Mouse (Mus musculus) CD4-positive, CD25-positive, alpha-beta regulatory T cell, adult 2 months (primary cell): ENCODE data around the gene Nkain1.

Experiments
- DNase-seq: peaks from one replicate; pipeline ENCODE4 v3.0.0-alpha.2; 2012; ENCODE audit warnings: low read depth, low spot score

Nkain1 gene

DNA sequence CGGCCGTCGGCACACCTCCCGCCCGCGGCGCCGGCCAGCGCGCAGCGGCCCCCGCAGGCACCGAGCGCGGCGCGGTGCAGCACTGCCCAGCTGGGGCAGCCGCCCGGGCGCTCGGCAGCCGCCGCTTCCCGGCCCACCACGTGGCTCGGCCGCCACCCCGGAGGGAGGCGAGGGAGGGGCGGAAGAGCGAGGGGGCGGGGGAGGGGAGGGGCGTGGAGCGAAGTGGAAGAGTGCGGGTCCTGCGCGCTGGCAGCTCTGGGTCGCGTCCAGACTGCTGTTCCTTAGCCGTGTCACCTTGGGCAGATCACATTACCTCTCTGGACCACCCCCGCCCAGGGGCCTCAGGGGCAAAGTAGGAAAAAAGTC is at the start of gene Nkain1:
Gene Nkain1 (minus strand): TSS at position 126 of the 366 bp plus-strand sequence.
- DNase-seq, result peak; percentile 27

DNA sequence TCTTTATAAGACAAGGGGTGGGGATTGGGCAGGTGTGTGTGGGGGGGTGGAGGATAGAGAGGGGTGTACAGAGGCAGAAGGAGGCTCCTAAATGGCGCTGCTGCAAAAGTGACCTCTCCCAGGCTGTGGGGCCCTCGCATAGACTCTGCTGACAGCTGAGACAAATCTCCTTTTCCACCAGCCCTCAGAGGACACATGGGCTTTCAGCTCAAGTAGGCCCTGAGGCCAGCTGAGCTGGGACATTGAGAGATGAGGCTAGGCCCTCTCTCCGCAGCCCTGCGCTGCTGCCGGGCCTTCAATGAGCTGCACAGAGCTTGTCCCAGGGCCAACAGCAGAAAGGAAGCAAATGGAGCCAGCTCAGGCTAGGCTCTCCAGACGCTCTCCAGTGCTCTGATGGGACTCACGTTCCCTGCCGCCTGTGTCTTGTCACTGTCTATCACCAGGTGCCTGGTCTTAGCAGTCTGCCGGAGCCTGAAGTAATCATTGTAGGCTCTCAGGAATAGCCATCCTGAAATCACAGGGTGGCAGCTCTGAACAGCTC is 4.8 kb upstream of the Nkain1 start:
- DNase-seq, result no peak

DNA sequence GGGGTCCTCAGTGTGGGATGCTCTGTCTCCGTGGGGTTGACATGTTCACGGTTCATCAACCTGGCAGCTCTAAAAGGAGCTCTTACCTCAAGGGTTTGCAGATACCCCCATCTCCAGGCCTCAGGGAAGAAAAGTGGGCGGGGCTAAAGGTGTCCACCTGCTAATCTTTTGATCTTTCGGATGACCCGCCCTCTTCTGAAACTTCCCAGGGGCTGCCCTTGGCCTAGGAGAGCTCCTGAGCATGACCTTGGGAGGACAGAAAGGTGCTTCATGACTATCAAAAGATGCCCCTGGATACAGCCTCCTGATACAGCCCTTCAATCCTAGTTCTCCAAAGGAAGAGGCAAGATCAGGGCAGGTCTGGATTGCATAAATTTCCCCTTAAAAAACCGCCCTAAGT is 3.1 kb upstream of the Nkain1 start:
- DNase-seq, result no peak

DNA sequence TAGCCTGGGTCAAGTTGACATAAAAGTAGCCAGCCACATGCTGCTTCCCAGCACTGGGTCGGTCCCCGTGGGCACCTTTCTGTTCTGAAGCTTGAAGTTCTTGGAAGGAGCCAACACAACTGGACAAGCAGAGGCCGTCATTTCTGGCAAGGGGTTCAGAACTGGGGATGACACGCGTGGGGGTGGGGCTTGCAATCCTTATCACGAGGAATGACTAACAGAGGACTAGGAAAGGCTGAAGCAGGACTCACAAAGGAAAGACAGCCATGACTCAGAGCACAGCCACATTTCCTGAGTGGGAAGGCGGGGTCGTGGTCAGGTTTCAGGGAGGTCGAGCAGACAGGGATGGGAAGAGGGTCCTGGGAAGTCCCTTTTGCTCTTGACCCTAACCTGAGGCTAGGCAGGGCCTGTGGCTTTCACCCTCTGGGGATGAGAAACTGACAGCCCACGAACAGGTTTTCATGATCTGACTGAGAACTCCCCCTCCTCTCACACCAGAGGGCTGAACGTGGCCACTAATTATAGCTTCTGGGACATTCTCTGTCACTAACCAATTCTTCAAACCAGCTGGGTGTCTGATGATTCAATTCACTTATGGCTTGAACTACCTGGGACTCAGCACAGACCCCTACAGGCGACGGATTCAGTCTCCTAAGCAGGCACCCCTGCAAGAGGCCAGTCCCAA is 2.4 kb upstream of the Nkain1 start:
- DNase-seq, result no peak

DNA sequence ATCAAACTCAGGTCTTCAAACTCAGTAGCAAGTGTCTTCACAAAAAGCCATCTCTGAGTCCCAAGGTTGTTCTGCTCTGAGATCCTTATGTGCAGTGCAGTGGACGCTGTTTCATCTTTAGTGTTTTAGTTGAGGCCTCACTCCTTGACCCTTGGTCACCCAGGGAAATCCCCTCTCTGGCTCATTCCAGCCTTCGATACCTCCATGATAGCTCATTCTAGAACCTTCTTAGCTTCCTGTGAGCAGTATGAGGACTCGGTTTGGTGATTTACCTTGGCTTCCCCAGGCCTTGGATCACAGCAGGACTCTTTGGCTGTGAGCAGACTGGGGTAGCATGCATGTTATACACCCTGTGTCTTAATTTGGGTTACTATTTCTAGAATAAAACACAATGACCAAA is 1.6 kb upstream of the Nkain1 start:
- no peak for DNase-seq

DNA sequence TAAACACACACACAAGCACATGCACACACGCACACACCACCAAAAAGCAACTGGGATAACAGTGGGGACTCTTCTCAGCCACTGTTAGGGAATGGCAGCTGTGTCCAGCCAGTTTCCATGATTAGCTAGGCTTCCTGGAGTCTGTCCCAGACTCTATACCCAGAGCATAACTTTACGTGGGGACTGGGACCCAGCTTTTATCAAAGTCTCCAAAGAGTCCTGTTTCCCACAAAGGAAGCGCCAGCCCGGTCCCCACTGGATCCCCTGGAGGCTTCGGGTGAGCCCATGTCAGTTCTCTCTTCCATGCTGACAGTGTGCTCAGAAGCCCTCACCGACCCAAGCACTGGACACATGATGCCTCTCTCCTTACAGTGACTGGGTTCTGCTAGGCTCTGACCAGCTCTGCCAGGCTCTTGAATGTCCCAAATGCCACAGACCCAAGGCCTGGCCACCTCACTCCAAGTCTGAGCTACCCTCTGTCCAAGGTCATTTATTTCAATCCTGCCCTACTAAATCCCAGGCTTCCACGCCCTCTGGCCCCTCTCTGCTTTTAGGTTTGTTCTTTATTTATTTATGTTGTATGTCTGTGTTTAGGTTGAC is 988 bp upstream of the Nkain1 start:
- DNase-seq, result no peak

DNA sequence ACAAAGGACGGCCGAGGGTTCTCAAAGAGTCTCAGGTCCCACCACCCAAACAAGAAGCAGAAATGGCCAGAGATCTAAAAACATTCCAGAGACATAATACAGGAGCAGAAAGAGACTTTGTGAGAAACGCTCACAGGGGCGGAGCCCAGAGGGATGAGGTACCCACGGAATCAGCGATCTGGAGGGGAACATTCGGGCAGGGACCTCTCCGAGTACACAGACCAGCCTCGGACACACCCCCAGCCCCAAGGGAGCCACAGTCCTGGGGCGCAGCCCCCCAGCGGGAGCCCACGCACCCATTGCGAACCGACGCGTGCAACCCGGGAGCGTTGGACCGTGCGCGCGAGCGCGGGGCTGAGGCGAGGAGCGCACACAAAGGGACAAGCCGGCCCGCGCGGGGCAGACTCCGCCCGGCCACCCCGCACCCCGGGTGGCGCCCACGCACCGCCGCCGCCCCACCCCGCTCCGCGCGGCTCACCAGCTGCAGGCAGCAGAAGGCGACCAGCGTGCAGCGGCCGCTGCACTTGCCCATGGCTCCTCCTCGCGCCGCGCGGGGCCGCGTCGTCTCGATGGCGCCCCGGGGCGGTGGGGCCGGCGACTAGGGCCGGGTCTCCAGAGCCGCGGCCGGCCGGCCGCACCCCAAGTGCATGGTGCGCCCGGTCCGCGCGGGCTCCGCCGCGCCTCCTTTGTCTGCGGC is 474 bp downstream of the Nkain1 start:
- DNase-seq, result peak; percentile 13

DNA sequence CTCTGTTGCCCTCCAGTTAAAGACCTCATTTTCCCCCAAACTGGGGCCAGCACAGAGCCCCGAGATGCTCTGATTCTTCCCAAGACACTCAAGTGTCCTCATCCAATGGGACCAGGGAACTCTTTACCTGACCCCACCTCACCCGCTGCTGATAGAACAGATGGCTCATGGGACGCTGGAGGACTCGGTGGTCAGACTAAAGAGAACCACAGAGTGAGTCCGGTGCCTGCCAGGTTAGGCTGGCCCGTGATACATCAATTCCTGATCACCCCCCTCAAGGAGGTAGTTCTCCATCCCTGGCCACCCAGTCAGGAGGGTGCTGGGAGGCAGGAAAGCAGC is 992 bp downstream of the Nkain1 start:
- DNase-seq, result no peak

DNA sequence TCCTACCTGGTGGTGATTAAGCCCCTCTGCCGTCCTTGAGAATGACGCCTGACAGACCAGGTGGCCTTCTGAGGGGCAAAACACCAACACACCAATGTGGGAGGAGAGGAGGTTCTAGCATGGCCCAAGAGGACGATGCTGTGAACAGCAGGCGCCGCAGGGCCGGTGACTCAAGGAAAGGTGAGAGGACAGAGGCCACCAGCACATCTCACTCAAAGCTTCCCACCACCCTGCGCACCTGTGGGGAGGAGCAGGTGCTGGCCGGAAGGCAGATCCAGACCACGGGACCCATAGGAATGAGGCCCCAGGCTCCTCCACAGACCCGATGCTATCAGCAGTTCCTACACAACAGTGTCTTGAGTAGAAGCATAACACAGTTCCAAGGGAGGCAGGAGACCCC is 1.4 kb downstream of the Nkain1 start:
- no peak for DNase-seq

DNA sequence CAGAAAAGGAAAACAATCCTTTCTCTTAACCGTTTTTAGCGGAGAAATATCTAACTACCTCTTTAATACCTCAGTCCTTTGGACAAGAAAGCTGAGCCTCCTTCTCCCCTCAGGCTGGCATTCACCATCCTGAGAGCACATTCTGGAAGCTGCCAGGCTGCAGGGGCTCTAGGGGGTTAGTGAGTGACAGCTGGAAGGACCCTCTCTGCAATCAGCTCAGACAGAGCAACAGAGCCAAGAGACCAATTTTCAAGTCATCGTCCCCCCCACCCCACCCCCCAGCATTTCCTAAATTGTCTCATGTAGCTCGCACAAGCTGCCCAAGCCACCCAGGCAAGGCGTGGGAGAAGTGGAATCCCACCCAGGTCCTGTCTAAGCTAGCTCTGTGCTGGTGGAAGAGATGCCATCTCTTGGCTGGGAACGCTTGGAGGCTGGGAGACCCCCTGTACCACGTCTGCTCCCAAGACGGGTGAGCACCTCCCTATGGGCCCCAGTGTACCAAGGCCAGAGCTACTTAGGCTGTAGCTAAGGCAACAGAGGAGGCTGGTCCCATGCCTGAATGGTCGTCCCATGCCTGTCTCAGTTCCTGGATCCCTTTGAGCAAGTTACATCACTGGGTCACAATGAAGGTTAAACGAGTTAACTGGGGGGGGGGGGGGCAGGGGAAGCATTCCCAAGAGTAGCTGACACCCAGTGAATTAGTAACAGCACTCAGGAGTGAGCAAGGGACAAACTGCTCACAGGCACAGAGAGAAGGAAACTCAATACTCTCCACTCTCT is 2.8 kb downstream of the Nkain1 start:
- no peak for DNase-seq

DNA sequence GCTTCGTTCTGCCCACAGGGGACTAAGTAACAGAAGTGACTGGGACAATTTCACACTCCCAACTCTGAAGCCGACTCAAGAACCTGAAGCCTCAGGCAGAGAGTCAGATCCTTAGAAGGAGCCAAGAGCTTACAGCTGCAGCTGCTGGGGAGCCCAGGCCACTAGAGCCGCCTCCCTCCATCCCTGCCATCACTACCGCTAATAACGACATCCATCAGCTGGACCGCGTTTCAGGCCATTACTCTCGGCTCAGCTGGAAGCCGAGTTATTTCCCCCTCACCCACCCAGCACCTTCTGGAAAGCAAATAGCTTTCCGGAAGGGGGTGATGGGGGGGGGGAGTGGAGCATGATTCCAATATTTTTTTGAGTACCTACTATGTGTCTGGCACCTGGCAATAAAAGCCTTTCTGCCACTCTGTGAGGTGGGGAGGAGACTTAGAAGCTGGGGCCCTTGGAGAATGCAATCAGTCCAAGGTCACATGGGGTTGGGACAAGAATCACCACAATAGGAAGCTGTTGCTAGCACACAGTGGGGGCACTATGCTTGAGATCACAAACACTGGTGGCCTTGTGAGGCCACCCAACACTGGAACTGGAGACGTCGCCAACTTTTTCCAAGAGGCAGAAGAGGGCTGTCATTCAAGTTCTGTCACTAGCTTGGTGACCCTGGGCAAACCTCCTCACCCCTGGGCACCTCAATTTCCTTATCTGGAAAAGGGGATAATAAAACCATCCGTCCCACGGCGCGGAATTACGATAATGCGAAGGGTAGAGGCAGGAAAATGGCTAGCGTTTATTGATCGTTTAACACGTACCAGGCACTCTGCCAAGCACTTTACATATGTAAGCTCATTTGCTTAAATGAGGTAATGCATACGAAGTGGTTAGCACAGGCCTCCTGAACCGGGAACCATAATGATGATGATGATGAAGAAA is 5.7 kb downstream of the Nkain1 start:
- DNase-seq, result no peak

DNA sequence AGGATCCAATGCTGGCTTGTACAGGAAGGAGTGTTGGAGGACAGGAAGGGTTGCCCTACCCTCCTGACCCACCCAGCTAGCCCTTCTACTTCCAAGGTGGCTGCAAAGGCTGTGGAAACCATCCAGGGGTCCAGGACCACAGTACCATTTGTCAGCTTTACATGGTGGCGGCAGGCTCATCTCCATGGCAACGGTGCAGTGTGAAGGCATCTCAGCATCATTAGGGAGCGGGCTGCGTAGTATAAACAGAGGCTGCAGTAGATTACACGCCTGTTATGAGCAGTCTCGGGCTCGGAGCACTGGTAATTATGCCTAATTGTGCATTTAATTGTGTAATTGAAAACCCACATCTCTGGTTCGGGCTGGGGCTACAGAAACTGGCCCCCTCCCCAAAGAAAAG is 10.2 kb downstream of the Nkain1 start:
- DNase-seq, result no peak

DNA sequence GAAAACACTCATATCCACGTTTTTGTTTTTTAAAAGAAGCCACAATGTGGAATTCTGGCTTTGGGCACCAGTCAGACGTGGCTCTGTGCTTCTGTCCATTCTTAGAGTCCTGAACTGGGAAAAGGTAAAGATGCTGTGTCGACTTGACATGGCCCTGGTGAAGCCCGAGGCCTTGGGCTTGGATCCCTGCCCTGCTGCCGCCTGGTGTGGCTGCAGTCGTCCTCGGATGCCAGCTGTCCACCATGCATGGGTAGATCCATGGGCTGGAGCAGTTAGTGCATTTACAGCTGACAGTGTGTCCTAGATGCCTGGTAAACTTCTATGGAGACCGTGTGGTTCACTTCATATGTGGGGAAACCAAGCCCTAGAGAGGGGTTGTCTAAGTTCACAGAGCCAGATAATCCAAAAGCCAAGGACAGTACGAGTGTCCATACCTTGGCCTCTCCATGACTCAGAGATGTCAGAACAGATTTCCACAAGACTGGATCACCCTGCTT is 10.7 kb downstream of the Nkain1 start:
- DNase-seq, result no peak

DNA sequence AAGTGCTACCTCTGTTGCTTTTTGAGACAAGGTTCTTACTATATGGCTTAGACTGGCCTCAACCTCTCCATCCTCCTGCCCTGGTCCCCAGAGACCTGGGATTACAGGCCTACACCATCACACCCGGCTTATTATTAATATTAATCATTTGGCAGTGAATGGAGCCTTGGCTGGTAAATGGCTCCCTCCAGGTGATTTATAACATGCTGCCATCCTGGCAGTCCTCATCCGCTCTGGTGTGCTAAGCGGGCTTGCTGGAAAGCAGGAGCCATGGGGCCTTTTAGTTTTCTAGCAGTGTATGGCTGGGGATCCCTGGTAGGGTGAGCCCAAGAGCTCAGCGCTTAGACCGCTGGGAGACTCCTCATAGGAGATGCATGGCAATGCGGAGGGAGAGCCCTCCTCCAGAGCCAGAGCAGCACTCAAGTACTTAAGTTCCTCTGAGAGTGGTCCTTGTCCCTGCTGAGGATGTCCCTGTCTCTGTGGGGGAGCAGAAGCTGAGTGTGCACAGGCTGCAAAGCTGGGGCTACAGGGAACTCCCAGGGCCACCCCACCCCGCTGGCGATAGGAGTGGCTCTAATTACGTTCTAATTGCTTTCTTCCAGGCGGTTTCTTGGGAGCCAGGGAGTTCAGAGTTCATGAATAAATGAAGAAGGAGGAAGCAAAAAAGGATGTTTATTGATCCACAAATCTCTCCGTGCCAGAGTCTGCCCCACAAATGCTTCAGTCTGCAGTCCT is 13.2 kb downstream of the Nkain1 start:
- DNase-seq, result no peak

DNA sequence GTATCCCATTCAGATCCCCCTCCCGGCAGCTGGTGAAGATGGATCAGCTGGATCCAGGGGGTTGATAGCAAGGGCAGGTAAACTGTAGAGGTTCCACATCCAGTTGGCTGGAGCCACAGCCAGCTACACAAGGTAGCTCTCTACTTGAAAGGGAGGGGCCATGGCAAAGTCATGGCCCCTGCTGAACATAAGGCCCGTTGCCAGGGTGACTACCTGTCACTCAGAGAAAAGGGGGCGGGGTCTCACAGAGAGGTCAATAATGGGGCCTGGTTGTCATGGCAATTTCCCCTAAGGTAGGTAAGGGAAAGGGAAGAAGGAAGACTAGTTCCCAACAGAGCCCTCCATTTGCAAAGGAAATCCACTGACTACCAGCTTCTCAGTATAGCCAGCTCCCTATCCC is 14.8 kb downstream of the Nkain1 start:
- DNase-seq, result no peak

DNA sequence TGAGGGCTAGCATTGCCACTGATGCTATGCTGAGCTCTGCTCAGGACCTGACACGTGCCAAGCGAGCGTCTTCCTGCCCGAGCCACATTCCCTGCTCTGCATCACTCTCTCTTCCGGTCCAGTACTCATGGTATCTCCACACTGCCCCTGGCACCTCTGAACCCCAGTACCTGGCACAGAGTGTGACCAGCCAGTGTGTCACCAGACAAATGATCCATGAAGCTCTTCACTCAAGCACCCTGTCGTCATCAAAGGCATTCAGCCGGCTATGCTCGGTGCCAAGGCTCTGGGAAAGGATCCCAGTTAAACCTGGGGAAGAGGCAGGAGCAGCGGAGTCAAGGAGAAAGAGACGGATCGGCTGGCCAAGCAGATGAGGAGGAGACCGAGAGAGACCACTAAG is 16.1 kb downstream of the Nkain1 start:
- DNase-seq, result no peak

DNA sequence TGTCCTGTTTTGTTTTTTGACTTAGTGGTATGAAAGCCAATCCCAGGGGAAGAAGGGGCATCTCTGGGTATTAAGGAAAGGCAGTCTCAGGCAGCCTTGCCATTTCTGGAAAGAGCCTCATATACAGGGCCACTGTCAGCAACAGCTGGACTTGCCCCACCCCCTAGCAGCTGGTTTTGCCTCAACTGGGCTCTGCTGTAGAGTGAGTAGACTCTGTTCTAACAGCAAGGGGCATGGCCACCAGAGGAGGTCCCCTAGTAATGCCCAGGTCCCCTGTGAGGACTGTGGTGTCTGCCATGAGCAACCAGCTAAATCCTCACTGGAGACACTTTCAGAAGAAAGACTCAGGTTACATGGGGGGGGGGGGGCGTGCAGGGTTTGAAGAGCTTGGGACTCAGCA is 17.0 kb downstream of the Nkain1 start:
- DNase-seq, result no peak

DNA sequence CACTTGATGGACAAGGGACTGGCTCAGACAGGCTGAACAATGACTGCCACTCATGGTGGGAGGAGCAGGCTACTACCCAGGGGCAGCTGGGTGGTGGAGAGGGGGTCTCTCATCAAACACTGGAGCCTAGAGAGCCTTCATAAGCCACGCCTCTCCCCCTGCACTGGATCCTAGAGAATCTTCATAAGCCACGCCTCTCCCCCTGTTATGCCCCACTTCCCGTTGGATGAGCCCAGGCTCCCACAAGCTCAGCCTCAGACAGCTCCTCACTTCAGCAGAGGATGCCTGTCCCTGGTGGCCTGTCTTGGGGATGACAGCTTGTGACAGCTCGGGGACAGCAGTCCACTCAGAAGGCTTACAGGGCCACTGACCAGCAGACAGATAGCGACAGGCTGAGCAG is 17.7 kb downstream of the Nkain1 start:
- no peak for DNase-seq

DNA sequence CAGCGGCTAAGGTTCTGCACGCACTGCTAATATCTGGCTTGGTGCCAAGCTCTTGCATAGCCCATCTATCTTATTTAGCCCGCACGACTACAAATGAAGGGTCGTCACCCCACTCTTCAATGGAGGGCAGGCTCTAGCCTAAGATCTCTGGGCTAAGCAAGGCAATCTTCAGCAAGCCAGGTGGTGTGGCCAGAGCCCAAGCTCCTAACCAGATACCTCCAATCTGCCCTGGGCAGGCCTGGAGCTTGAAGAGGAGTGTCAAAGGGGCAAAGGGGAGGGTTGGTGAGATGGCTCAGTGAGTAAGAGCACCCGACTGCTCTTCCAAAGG is 20.9 kb downstream of the Nkain1 start:
- no peak for DNase-seq

DNA sequence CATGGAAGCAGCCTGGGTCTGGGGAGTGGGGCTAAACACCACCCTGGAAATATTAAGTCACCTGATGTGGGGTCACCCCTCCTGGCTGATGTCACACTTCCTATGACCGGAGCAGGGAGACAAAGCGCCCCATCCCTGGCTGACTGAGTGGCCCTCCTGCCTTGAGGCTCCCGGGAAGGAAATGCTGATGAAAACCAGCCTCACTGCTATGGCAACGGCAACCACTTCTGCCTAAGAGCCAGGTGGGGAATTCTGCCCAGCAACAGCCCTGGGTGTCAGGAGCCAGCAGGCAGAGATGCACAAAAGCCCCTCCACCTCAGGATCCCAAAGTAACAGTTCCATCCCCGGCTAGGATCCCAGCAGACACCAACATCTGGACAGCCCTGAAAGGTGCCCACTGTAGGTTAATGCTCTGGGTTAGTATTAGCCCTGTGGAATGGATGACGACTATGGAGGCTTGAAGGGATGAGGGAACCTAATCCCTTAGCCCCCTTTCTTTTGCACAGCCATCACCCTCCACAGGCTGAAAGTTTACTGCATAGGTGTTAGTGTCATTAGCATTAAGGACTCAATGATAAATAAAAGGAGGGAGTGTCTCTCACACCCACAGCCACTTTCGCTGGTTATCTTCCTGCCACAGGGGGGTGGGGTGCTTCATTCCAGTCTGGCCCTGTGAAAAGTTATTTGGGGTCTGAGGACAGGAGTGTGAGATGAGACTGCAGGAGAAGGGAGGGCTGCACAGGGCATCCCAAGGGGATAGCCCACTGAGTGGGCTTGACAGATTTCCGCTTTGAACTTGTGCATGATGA is 21.5 kb downstream of the Nkain1 start:
- no peak for DNase-seq
